In the genomic region with DNA sequence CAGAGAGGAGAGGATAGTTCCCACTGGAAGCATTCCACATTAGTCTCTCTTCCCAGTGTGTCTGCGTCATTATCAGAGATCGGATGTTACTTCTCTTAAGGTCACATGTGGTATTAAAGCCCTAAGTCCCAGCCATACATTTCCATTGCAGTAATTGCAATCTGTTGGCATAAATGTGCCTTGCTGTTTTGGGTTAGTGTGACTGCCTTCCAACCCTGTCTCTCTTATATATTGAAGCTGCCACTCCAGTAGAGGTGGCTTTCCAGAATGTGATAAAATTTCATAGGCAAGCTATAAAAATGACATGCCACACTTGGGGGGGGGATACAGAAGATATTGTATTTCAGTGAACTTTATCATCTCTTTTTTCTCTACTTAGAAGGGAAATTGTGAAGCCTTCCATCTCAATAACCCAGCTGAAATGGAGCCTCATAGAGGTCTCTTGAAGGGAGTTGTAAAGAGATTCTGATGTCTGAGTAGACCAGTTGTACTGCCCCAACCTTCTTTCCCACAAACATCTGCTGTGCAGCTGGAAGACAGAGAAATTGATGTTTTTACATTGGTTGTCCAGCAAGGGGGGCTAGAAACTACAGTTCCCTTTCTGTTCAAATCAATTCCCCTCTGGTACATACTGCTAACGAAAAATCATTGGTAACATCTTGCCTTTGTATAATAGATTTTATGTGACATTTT, we compare ENCODE assay signal across 13 mouse cellular contexts.
A peak's percentile ranks its signal among the peaks of the same experiment; 100 is the strongest.
DNase-seq lines count a peak whose midpoint lies in the region; ATAC-seq and TF ChIP-seq lines count a peak whose summit lies in the region.
"Had no signal": no experiment of that assay in that cellular context is flagged by ENCODE, and none has a peak within 500 bp of the region (broad histone marks: within the 10 kb centered on the region; RNA-seq: fewer than 3 reads in every experiment).

No protein-coding gene starts in this region.

- H3K9ac ChIP-seq in heart, adult 2 months (ENCODE audit: low read depth, low read length) = no peak overlapping the region
- no peak overlapping the region for H3K9ac ChIP-seq in forebrain, embryonic 15.5 days (replicated peaks)

- no peak for TF ChIP-seq POLR2A in heart, adult 2 months (IDR thresholded peaks at IDR 0.05; ENCODE audit: insufficient read depth, low read depth, low read length)

- DNase-seq in heart, adult 2 months = no peak
- DNase-seq in heart, adult 11 months = no peak
- DNase-seq in 3T3-L1 (ENCODE audit: low read depth, low spot score) = peak; percentile 2
- DNase-seq in mesoderm, embryonic 11.5 days (ENCODE audit: low read depth, low spot score) = peak; percentile 67
- no peak for DNase-seq in cerebellum, adult 18-20 months
- no peak for DNase-seq in gastrocnemius, postnatal 4 days (ENCODE audit: low spot score in 2 of 2)
- no peak for DNase-seq in heart, embryonic 10.5 days (ENCODE audit: low spot score)
- DNase-seq: adrenal gland, adult 2 months; cerebellum, adult 8-10 months; kidney, adult 2 months; lung, postnatal 14 days had no signal

- H3K36me3 ChIP-seq in heart, adult 2 months (ENCODE audit: control insufficient read depth, insufficient read depth, low read length) = no peaks in the 10 kb centered on the region
- H3K36me3 ChIP-seq in forebrain, embryonic 15.5 days = no peaks in the 10 kb centered on the region
- no peaks in the 10 kb centered on the region for H3K36me3 ChIP-seq in heart, embryonic 10.5 days

- 55% methylated on average over 3 of the region's 3 CpGs for WGBS in heart, adult 2 months
- WGBS in forebrain, embryonic 15.5 days = 44% methylated on average over 3 of the region's 3 CpGs
- 67% methylated on average over 3 of the region's 3 CpGs for WGBS in heart, embryonic 10.5 days

- no peaks in the 10 kb centered on the region for H3K79me2 ChIP-seq in heart, adult 2 months (replicated peaks; ENCODE audit: control insufficient read depth, insufficient read depth, low read length)

- TF ChIP-seq EP300 in heart, adult 2 months (IDR thresholded peaks at IDR 0.05; ENCODE audit: insufficient read depth, low read depth, low read length) = no peak

- H3K4me3 ChIP-seq in heart, adult 2 months = no peak overlapping the region
- H3K4me3 ChIP-seq in forebrain, embryonic 15.5 days = no peak overlapping the region
- H3K4me3 ChIP-seq in heart, embryonic 10.5 days = no peak overlapping the region

- intact Hi-C loops in heart, adult 2 months (cut with DNase I) = loop anchor here (10.0 kb wide), 1 partner anchor 231 kb away; no protein-coding TSS in a partner anchor

- peak; percentile 48; the same call in 1 of the 2 replicates for ATAC-seq in forebrain, embryonic 15.5 days (replicated peaks)

- peak; percentile 37 for TF ChIP-seq CTCF in heart, adult 2 months (IDR thresholded peaks at IDR 0.05)

- no peaks in the 10 kb centered on the region for H3K27me3 ChIP-seq in heart, adult 2 months (ENCODE audit: control insufficient read depth, insufficient read depth, low read length)
- H3K27me3 ChIP-seq in forebrain, embryonic 15.5 days = no peaks in the 10 kb centered on the region
- no peaks in the 10 kb centered on the region for H3K27me3 ChIP-seq in heart, embryonic 10.5 days (ENCODE audit: insufficient read depth, poor library complexity, severe bottlenecking)

- H3K4me1 ChIP-seq in heart, adult 2 months (ENCODE audit: control insufficient read depth, insufficient read depth, low read length) = no peaks in the 10 kb centered on the region
- H3K4me1 ChIP-seq in forebrain, embryonic 15.5 days = peaks cover 25% of the 10 kb centered on the region
- peaks cover 16% of the 10 kb centered on the region; the same call in 1 of the 2 replicates for H3K4me1 ChIP-seq in heart, embryonic 10.5 days

- no peak overlapping the region for H3K4me2 ChIP-seq in forebrain, embryonic 15.5 days (replicated peaks)
- H3K4me2 ChIP-seq: heart, embryonic 11.5 days had no signal

- no peak overlapping the region for H3K27ac ChIP-seq in heart, adult 2 months
- H3K27ac ChIP-seq in forebrain, embryonic 15.5 days (replicated peaks) = peak overlapping the region; percentile 57
- H3K27ac ChIP-seq in heart, embryonic 10.5 days = no peak overlapping the region

- H3K9me3 ChIP-seq in forebrain, embryonic 15.5 days = no peaks in the 10 kb centered on the region
- no peaks in the 10 kb centered on the region for H3K9me3 ChIP-seq in heart, embryonic 10.5 days

Comparison
In these comparisons a context has a peak if more than half of its experiments do, and no peak if none do; other contexts are left out.
1. DNase-seq: peak in 3T3-L1 (single experiment) and mesoderm, embryonic 11.5 days (single experiment); none in heart, adult 2 months (0 of 2), heart, adult 11 months (single experiment), cerebellum, adult 18-20 months (0 of 2), gastrocnemius, postnatal 4 days (0 of 2) and heart, embryonic 10.5 days (single experiment).